Mouse (Mus musculus) embryonic facial prominence, embryonic 10.5 days (tissue): ENCODE data around the gene Gm20716. TPM values are rescaled to one million over a fixed set of nuclear protein-coding genes. Genes with fewer than 3 reads are reported as not detected.

ENCODE experiments used
- DNase-seq: peaks from one replicate; pipeline ENCODE4 v3.0.0-alpha.2; 2017; ENCODE audit warnings: low spot score
- H3K27ac ChIP-seq: fragments of 300-500 bp; sonication (generic); replicated peaks from 2 replicates; pipeline ENCODE4 v1.5.1; 2016; ENCODE audit warnings: mild to moderate bottlenecking
- H3K27me3 ChIP-seq: fragments of 300-500 bp; sonication (generic); replicated peaks from 2 replicates; pipeline ENCODE4 v1.6.1; 2016; ENCODE audit warnings: low read depth, mild to moderate bottlenecking; ENCODE audit not compliant: poor library complexity, severe bottlenecking
- H3K36me3 ChIP-seq: fragments of 300-500 bp; sonication (generic); replicated peaks from 2 replicates; pipeline ENCODE4 v1.6.1; 2016; ENCODE audit warnings: mild to moderate bottlenecking, moderate library complexity
- H3K4me1 ChIP-seq: fragments of 300-500 bp; sonication (generic); 2 replicates; pipeline ENCODE4 v1.6.1; 2016
- H3K4me3 ChIP-seq: fragments of 300-500 bp; sonication (generic); 2 replicates; pipeline ENCODE4 v1.5.1; 2016; ENCODE audit warnings: mild to moderate bottlenecking, moderate library complexity
- H3K9me3 ChIP-seq: fragments of 300-500 bp; sonication (generic); 2 replicates; pipeline ENCODE4 v1.6.1; 2016; ENCODE audit warnings: mild to moderate bottlenecking
- WGBS: fragments of 180-500 bp; shearing (Covaris S2); methylation state at CpG from one replicate; pipeline ENCODE4 v1.1.7; 2016; 5-methylcytosine and 5-hydroxymethylcytosine counted together
- polyA plus RNA-seq: library from polyadenylated mRNA; unstranded; fragments of >200 nt; fragmentation: Nextera tagmentation; extraction: Ambion mirVana; gene quantifications from 2 replicates; pipeline ENCODE4 v1.2.1, GENCODE M21; 2016

The Gm20716 gene
- polyA plus RNA-seq, 1 experiment from 2014 or later, result 20.7 TPM

DNA sequence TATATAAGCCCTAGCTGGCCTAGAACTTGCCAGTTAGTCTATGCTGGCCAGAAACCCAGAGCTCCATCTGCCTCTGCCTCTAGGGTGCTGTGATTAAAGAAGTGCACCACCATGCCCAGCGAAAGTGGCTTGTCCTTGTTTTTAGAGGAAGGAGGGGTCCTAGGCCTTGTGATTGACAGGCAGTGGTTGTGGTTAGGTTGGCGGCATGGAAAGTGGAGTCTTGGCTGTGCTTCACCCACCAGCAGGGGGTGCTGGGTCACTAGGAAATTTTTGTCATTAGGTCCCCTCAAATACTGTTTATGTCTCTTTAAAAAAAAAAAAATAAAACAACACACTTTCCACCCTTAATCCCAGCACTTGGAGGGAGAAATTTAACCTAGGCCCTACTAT, 18.7 kb upstream of the Gm20716 start:
- Histone ChIP-seq H3K4me1 (peaks cover 13% of the 10 kb centered on the region), H3K36me3 (no peaks in the 10 kb centered on the region), H3K4me3 (no peak overlapping the region), H3K9me3 (no peaks in the 10 kb centered on the region), H3K27ac (no peak overlapping the region), H3K27me3 (peaks cover 4% of the 10 kb centered on the region; the same call in 1 of the 2 replicates)
- 20% methylated on average over 2 of the region's 2 CpGs for WGBS
- peak; percentile 57 for DNase-seq

DNA sequence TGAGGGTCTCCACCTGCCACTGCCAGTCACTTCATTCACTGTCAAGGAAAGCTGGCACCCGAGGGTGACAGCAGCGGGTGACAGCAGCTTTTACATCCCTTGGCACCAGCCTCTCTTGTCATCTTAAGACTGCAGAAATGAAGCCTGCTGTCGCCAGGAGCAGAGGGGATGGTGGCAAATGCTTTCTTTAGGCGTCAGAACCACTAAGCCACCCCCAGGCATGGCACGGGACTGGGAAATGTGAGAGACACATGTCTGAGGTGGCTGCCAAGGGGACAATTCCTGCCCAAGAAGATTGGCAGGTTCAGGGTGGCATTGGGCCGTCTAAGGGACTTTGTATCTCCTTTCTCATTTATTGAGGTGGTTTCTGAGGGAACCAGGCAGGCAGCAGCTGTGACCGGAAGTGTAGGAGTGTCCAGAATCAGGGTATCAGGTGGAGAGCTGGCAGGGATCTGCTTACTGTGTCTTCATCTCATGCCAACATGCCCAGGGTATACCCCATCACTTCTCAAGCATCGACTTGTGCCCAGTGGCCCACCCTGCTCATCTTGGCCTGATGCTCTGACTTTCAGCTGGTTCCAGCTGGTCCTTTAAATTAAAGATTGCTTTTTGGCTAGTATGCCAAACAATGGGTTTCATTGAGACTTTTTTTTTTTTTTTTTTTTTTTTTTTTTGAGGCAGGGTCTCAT, 18.1 kb upstream of the Gm20716 start:
- H3K27ac ChIP-seq, result no peak overlapping the region
- H3K27me3 ChIP-seq, result peaks cover 4% of the 10 kb centered on the region; the same call in 1 of the 2 replicates
- peaks cover 9% of the 10 kb centered on the region for H3K4me1 ChIP-seq
- DNase-seq, result no peak
- no peaks in the 10 kb centered on the region for H3K36me3 ChIP-seq
- 77% methylated on average over 8 of the region's 8 CpGs for whole genome bisulfite sequencing
- H3K9me3 ChIP-seq, result no peaks in the 10 kb centered on the region
- H3K4me3 ChIP-seq, result no peak overlapping the region

DNA sequence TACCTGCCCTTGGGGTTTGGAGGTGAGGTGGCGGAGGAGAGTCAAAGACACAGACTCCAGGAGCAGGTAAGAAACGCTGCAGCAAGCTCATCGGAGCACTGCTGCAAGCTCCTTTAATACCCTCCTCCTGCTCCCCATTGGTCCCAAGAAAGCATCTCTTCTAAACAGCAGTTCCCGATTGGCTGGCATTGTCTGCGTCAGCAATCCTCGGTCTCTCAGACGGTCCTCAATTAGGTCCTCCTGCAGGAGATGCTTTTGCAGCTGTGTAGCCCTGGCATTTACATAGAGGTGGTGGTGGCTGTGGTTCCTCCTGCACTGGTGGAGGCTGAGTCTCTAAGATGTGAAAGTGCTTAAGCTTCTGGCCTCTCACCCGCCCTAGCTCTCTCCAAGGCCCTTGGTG, 15.4 kb upstream of the Gm20716 start:
- DNase-seq, result no peak
- H3K9me3 ChIP-seq, result no peaks in the 10 kb centered on the region
- 0 out of 2 replicates have a peak, but pooled peaks cover 4% of the 10 kb centered on the region for H3K27me3 ChIP-seq
- H3K27ac ChIP-seq, result no peak overlapping the region
- H3K36me3 ChIP-seq, result no peaks in the 10 kb centered on the region
- WGBS, result 36% methylated on average over 8 of the region's 8 CpGs
- peaks cover 5% of the 10 kb centered on the region; the same call in 1 of the 2 replicates for H3K4me1 ChIP-seq
- no peak overlapping the region for H3K4me3 ChIP-seq

DNA sequence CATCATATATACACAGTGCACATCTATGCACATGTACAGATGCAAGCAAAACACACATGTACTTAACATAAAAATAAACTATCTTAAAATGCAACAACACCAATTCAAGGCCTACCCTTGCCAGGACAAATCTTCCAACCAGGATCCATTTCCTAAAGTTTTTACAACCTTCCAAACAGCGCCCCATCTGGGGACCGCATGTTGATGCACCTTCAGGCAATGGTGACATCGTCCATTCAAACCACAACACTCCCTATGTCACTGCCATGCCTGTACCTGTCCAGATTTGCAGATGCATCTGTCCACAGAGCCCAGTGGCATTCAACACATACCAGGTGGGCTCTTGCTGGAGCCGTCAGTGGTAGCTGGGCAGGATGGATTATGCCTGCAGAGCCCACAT, 13.1 kb upstream of the Gm20716 start:
- no peaks in the 10 kb centered on the region for H3K36me3 ChIP-seq
- H3K4me3 ChIP-seq, result no peak overlapping the region
- DNase-seq, result no peak
- H3K27me3 ChIP-seq, result 0 out of 2 replicates have a peak, but pooled peaks cover 4% of the 10 kb centered on the region
- H3K4me1 ChIP-seq, result peaks cover 5% of the 10 kb centered on the region; the same call in 1 of the 2 replicates
- H3K9me3 ChIP-seq, result 0 out of 2 replicates have a peak, but pooled peaks cover 3% of the 10 kb centered on the region
- H3K27ac ChIP-seq, result no peak overlapping the region
- WGBS, result 78% methylated on average over 4 of the region's 4 CpGs

DNA sequence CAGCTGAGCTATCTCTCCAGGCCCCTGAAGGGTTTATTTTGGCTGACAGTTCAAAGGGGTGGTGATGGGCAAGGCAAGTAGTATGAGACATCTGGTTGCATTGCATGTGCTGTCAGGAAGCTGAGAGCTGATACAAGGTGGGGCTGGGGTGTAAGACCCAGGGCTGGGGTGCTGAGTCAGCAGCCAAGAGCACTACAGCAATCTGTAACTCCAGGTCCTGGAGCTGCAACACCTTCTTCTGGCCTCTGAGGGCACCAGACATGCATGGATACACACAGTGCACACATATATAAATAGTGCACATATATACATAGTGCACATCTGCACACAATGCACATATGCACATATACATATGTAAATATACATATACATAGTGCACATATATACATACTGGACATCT, 12.7 kb upstream of the Gm20716 start:
- Histone ChIP-seq H3K36me3 (no peaks in the 10 kb centered on the region), H3K4me1 (peaks cover 5% of the 10 kb centered on the region; the same call in 1 of the 2 replicates), H3K27ac (no peak overlapping the region), H3K4me3 (no peak overlapping the region), H3K27me3 (0 out of 2 replicates have a peak, but pooled peaks cover 4% of the 10 kb centered on the region), H3K9me3 (0 out of 2 replicates have a peak, but pooled peaks cover 3% of the 10 kb centered on the region)
- DNase-seq, result no peak

DNA sequence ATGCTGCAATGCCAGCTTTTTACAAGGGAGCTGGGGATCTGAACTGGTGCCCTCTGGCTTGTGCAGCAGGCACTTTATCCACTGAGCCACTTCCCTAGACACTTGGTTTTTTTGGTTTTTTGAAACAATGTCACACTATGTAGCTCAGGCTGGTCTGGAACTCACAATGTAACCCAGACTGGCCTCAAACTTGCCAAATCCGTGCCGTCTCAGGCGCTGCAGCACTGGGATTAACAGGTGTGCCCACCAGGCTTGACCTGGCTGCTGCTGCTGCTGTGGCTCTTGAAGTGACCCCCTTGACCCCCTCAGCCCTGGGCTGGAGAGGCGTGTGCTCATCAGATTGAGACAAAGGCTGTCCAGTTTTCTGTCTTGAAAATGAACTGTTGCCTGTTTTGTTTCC, 8.2 kb upstream of the Gm20716 start:
- Histone ChIP-seq H3K4me1 (no peaks in the 10 kb centered on the region), H3K27ac (no peak overlapping the region), H3K4me3 (no peak overlapping the region), H3K9me3 (peaks cover 7% of the 10 kb centered on the region; the same call in 1 of the 2 replicates), H3K27me3 (no peaks in the 10 kb centered on the region), H3K36me3 (peaks cover 19% of the 10 kb centered on the region)
- no peak for DNase-seq
- 87% methylated on average over 4 of the region's 4 CpGs for WGBS

DNA sequence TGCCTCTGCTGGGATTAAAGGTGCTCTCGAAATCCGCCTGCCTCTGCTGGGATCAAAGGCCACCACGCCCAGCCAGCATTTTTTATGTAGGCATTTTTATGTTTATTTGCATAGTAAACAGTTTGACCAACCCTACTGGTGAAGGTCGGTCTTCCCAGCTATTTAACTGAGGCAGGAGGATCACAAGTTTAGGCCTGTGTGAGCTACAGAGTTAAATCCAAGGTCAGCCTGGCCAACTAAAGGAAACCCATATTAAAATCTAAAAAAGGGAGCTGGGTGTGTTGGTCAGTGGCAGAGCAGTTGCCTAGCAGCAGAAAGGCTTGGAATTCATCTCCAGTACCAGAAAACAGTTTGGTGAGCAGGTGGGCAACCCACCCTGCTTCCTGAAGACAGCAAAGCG, 3.1 kb upstream of the Gm20716 start:
- H3K27me3 ChIP-seq, result no peaks in the 10 kb centered on the region
- H3K4me3 ChIP-seq, result no peak overlapping the region
- peaks cover 4% of the 10 kb centered on the region; the same call in 1 of the 2 replicates for H3K9me3 ChIP-seq
- peaks cover 38% of the 10 kb centered on the region for H3K36me3 ChIP-seq
- H3K27ac ChIP-seq, result no peak overlapping the region
- DNase-seq, result no peak
- WGBS, result 91% methylated on average over 5 of the region's 5 CpGs
- peaks cover 27% of the 10 kb centered on the region for H3K4me1 ChIP-seq

DNA sequence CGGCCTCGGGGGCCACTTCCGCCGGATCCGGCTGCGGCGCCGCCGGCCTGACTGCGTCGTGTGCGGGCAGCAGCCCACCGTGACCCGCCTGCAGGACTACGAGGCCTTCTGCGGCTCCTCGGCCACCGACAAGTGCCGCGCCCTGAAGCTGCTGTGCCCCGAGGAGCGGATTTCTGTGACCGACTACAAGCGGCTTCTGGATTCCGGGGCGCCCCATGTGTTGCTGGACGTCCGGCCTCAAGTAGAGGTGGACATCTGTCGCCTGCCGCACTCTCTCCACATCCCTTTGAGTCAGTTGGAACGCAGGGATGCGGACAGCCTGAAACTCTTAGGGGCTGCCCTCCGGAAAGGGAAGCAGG, 1.3 kb upstream of the Gm20716 start:
- no peaks in the 10 kb centered on the region for H3K27me3 ChIP-seq
- H3K27ac ChIP-seq, result peak overlapping the region; percentile 95; the same call in 1 of the 2 replicates
- H3K4me3 ChIP-seq, result peak overlapping the region; percentile 98
- H3K9me3 ChIP-seq, result no peaks in the 10 kb centered on the region
- WGBS, result 64% methylated on average over 33 of the region's 33 CpGs
- H3K4me1 ChIP-seq, result peaks cover 31% of the 10 kb centered on the region
- DNase-seq, result no peak
- peaks cover 43% of the 10 kb centered on the region for H3K36me3 ChIP-seq

DNA sequence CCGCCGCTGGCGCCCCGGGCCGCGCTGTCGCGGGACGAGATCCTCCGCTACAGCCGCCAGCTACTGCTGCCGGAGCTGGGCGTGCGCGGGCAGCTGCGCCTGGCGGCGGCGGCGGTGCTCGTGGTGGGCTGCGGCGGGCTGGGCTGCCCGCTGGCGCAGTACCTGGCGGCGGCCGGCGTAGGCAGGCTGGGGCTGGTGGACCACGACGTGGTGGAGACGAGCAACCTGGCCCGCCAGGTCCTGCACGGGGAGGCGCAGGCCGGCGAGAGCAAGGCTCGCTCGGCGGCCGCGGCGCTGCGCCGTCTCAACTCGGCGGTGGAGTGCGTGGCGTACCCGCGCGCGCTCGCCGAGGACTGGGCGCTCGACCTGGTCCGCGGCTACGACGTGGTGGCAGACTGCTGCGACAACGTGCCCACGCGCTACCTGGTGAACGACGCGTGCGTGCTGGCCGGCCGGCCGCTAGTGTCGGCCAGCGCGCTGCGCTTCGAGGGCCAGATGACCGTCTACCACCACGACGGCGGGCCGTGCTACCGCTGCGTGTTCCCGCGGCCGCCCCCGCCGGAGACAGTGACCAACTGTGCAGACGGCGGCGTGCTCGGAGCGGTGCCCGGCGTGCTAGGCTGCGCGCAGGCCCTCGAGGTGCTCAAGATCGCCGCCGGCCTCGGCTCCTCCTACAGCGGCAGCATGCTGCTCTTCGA, 758 bp upstream of the Gm20716 start:
- Histone ChIP-seq H3K9me3 (no peaks in the 10 kb centered on the region), H3K36me3 (peaks cover 48% of the 10 kb centered on the region), H3K27me3 (no peaks in the 10 kb centered on the region), H3K4me3 (peak overlapping the region; percentile 98), H3K4me1 (peaks cover 31% of the 10 kb centered on the region), H3K27ac (peak overlapping the region; percentile 95)
- DNase-seq, result peak; percentile 36
- 6% methylated on average over 105 of the region's 105 CpGs for WGBS

DNA sequence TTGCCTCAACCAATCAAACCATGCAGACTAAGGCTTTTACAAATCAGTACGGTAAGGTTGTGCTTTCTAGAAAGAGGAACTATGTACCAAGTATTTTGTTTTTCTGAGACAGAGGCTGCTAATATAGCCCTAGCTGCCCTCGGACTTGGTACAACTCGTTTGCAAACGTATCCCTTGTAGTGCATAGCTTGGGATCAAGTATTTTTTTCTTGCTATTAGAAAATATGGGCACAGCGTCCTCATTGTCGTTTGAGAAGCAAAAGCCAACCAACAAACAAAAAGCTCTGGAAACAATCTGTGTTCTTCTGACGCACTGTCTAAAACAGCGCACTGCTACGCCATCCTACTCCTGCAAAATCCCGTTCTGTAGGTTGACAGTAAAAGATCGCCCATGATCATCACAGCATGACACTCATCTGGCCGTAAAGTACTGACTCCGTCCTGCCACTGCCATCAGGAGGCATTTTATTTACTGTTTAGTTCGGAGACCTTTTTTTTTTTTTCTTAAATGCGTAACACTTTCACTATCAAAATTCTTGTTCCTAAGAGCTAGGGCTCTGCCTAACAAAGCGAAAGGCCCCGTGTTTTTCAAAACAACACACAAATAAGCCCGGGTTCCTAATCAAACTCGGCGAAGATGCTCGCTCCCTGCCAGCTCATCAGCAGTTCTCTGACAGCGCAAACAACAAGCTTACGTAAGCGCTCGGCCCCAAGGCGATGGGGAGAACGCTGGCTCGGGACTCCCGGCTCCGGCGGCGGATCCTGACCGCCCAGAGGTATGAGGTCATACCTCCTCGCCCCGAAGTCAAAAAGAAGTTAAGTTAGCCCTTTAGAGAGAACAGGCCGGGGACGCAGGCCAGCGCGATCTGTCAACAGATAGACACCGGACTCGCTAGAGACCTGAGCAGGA, 793 bp downstream of the Gm20716 start:
- WGBS, result 21% methylated on average over 41 of the region's 41 CpGs
- H3K27ac ChIP-seq, result peak overlapping the region; percentile 95
- peaks cover 31% of the 10 kb centered on the region for H3K4me1 ChIP-seq
- no peaks in the 10 kb centered on the region for H3K9me3 ChIP-seq
- peak overlapping the region; percentile 98 for H3K4me3 ChIP-seq
- no peaks in the 10 kb centered on the region for H3K27me3 ChIP-seq
- DNase-seq, result no peak
- peaks cover 55% of the 10 kb centered on the region for H3K36me3 ChIP-seq

DNA sequence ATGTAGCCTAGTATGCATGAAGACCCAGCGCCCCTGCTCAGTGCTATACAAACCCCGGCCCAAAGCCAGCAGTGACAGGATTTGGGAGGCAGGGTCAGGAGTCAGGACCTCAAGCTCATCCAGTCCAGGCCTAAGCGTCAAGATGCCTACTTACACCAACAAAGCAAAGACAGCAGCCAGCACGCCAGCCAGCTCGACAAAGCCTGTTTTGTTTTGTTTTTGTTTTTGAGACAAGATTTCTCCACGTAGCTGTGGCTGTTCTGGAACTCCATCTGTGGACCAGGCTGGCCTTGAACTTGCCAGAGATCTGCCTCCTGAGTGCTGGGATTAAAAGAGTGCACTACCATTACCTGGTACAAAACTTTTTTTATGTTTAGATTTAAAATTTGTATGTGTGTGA, 6.8 kb downstream of the Gm20716 start:
- H3K4me3 ChIP-seq, result no peak overlapping the region
- peaks cover 4% of the 10 kb centered on the region for H3K4me1 ChIP-seq
- H3K9me3 ChIP-seq, result no peaks in the 10 kb centered on the region
- H3K27me3 ChIP-seq, result no peaks in the 10 kb centered on the region
- no peak for DNase-seq
- no peak overlapping the region for H3K27ac ChIP-seq
- H3K36me3 ChIP-seq, result peaks cover 82% of the 10 kb centered on the region
- 87% methylated on average over 6 of the region's 6 CpGs for WGBS

DNA sequence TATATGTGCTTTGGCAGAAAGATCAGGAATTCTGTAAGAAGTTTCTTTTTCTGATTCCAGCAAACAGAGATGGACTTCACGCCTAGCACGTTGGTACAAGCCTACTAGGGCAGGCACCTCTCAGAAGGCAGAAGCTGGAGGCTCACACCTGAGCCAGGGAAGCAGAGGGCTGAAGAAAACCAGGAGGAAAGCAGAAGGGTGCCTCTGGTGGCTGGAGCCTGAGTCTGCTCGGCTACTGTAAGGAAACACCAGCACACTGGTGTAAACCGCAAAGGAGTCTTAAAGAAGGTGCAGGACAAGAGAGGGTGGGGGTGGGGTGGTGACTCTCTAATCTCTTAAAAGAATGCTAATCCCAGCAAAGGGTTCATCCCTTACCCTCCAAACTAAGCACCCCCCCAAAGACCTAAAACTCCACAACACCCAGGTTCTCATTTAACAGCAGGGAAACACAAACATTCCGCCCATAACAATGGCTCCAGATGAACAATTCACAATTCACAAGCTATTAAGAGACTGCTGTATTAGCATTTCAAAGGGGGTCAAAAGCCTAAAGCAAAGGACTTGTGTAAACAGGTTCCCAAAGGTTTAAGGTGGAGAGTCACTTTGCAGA, 16.3 kb downstream of the Gm20716 start:
- H3K4me3 ChIP-seq, result no peak overlapping the region
- no peak for DNase-seq
- whole genome bisulfite sequencing, result 49% methylated on average over 5 of the region's 5 CpGs
- H3K27me3 ChIP-seq, result no peaks in the 10 kb centered on the region
- no peak overlapping the region for H3K27ac ChIP-seq
- H3K9me3 ChIP-seq, result no peaks in the 10 kb centered on the region
- peaks cover 99% of the 10 kb centered on the region for H3K36me3 ChIP-seq
- H3K4me1 ChIP-seq, result no peaks in the 10 kb centered on the region
